Mouse (Mus musculus): ENCODE measurements around the gene Gm17545. TPM values are rescaled to one million over a fixed set of nuclear protein-coding genes. Genes with fewer than 3 reads are reported as not detected.
A peak's percentile ranks its signal among the peaks of the same experiment; 100 is the strongest.

The Gm17545 gene
- polyA plus RNA-seq, 1 experiment from 2014 or later: not detected

DNA sequence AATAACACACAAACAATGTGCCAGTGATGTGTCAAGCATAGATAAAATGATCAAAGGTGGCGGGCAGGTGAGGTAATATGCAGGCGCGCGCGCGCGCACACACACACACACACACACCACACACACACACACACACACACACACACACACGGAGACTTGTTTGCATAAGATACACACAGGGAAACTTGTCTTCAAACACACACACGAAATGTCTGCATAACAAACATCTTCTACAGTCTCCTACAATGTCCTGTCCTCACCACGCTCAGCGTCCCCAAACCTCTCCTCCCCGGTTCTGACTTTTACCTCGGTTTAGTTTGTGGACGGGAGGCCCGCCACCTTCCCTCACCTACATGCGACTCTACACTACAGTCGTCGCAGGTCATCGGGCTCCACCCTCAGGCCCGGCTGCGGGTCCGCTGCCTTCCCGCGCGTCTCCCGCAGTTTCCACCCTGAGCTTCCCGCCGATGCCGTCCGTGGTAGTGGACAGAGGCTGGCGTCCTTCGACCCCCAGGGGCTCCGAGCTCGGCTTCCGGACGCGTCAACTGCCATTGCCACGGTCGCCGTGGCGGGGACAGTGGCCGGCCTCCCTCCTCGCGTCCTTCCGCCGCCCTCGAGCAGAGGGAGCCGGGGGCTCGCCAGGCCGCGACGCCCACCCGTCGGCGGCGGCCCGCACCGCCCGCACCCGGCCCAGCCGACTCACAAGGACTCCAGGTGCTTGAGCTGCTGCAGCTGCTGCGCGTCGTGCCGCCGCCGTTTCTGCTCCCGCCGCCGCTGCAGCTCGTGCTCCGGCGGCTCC is 13.5 kb downstream of the Gm17545 start:
- Histone ChIP-seq H3K9ac (ENCODE audit: low read depth, low read length) (peak overlapping the region; percentile 93), H3K9me3 (ENCODE audit: control insufficient read depth) (no peaks in the 10 kb centered on the region), H3K27ac (ENCODE audit: low read depth, low read length) (peak overlapping the region; percentile 98), H3K4me1 (replicated peaks; ENCODE audit: control insufficient read depth, insufficient read depth, low read length) (no peaks in the 10 kb centered on the region), H3K27me3 (replicated peaks; ENCODE audit: control insufficient read depth, insufficient read depth, low read length) (no peaks in the 10 kb centered on the region), H3K4me2 (replicated peaks; ENCODE audit: low read depth) (peak overlapping the region; percentile 84), H3K36me3 (ENCODE audit: control insufficient read depth, insufficient read depth) (no peaks in the 10 kb centered on the region; the same call in 1 of the 2 replicates), H3K4me3 (ENCODE audit: low read depth, low read length) (peak overlapping the region; percentile 95)
- TF ChIP-seq CTCF (IDR thresholded peaks at IDR 0.05; ENCODE audit: low read depth): no peak
- peak; percentile 75 for ATAC-seq
- WGBS: under 1% methylated on average over 73 of the region's 73 CpGs

DNA sequence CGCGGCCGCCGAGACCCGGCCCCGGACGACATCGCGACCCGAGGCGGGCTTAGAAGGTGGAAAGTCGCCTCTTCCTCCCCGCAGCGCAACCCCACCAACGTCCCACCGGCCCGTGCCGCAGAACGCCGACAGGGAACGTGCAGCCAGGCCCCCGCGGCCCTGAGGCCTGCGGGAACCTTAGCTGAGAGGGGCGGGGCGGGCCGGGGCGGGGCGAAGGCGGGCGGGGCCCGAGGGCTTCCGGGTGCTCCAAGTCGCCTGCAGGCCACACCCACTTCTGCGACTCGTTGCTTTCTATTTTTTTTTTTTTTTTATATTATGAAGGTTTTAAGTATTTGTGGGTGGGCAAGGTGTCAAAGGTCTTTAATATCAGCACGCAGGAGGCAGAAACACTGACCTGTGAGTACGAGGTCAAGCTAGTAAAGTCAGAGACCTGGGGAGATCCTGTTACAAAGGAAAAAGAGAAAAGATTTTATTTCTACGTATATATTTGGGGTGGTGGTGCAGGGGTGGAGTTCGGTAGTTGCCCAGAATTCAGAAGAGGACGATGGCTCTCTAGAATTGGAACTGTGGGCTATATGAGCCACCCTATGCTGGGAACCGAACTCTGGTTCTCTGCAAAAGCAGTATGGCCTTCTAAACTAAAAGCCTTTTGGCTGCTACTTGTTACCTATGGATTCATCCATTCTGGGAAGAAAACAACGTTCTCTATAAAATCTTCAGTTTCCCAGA is 14.2 kb downstream of the Gm17545 start:
- Histone ChIP-seq H3K27ac (ENCODE audit: low read depth, low read length) (peak overlapping the region; percentile 98), H3K9ac (ENCODE audit: low read depth, low read length) (peak overlapping the region; percentile 93), H3K4me2 (replicated peaks; ENCODE audit: low read depth) (peak overlapping the region; percentile 84), H3K4me1 (replicated peaks; ENCODE audit: control insufficient read depth, insufficient read depth, low read length) (no peaks in the 10 kb centered on the region), H3K9me3 (ENCODE audit: control insufficient read depth) (no peaks in the 10 kb centered on the region), H3K4me3 (ENCODE audit: low read depth, low read length) (peak overlapping the region; percentile 95), H3K27me3 (replicated peaks; ENCODE audit: control insufficient read depth, insufficient read depth, low read length) (no peaks in the 10 kb centered on the region), H3K36me3 (ENCODE audit: control insufficient read depth, insufficient read depth) (no peaks in the 10 kb centered on the region; the same call in 1 of the 2 replicates)
- no peak for TF ChIP-seq CTCF (IDR thresholded peaks at IDR 0.05; ENCODE audit: low read depth)
- 4% methylated on average over 43 of the region's 43 CpGs for WGBS
- ATAC-seq: peak; percentile 85

DNA sequence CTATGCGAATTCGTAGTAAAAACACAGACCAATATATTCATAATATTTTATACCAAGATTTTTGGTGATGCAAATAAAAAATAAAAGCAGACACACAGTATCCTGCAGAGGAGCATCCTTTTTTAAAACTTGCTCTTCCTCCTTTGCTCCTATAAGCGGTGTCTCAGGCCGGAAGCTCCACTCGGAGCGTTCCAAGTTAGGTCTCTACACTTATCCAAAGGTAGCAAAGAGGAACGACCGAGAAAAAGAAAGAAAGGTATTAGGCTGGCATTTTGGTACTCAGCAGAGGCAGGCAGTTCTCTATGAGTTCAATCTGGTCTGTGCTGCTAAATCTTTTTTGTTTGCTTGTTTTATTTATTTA is 14.8 kb downstream of the Gm17545 start:
- Histone ChIP-seq H3K4me2 (replicated peaks; ENCODE audit: low read depth) (no peak overlapping the region), H3K27me3 (replicated peaks; ENCODE audit: control insufficient read depth, insufficient read depth, low read length) (no peaks in the 10 kb centered on the region), H3K36me3 (ENCODE audit: control insufficient read depth, insufficient read depth) (no peaks in the 10 kb centered on the region; the same call in 1 of the 2 replicates), H3K9ac (ENCODE audit: low read depth, low read length) (no peak overlapping the region), H3K4me3 (ENCODE audit: low read depth, low read length) (no peak overlapping the region), H3K9me3 (ENCODE audit: control insufficient read depth) (no peaks in the 10 kb centered on the region), H3K27ac (ENCODE audit: low read depth, low read length) (no peak overlapping the region), H3K4me1 (replicated peaks; ENCODE audit: control insufficient read depth, insufficient read depth, low read length) (no peaks in the 10 kb centered on the region)
- TF ChIP-seq CTCF (IDR thresholded peaks at IDR 0.05; ENCODE audit: low read depth): no peak
- 77% methylated on average over 8 of the region's 8 CpGs for whole genome bisulfite sequencing
- ATAC-seq: no peak

DNA sequence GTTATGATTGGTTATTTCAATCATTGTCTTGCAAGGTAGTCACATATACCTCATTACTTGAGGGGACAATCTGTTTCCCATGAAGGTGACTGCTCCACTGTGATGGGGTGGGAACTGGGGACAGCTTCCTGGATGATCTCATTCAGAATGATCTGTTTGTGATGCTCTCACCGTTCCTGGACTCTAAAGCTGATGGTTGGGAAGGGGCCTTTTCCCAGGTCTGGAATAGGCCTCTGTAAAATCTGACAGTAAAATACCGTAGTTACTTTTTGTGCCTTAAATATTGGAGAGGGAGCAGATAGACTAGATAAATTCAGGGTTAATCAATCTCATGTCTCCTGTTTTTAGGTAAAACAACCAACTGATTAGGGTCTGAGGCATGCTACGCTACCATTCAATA is 15.6 kb downstream of the Gm17545 start, which contains the start of gene Rp9:
TSS of gene Rp9 (minus strand) at position 101 of the 400 bp plus-strand sequence.
- peak within 1 kb of the TSS; percentile 84 for H3K4me2 ChIP-seq (replicated peaks; ENCODE audit: low read depth)
- 80% methylated on average over 3 of the region's 3 CpGs for WGBS
- no peak for TF ChIP-seq CTCF (IDR thresholded peaks at IDR 0.05; ENCODE audit: low read depth)
- ATAC-seq: no peak
- no peaks in the 10 kb centered on the region for H3K27me3 ChIP-seq (replicated peaks; ENCODE audit: control insufficient read depth, insufficient read depth, low read length)
- peak within 1 kb of the TSS; percentile 98; the same call in 1 of the 2 replicates for H3K27ac ChIP-seq (ENCODE audit: low read depth, low read length)
- H3K9ac ChIP-seq (ENCODE audit: low read depth, low read length): peak within 1 kb of the TSS; percentile 93; the same call in 1 of the 2 replicates
- peak within 1 kb of the TSS; percentile 95 for H3K4me3 ChIP-seq (ENCODE audit: low read depth, low read length)
- no peaks in the 10 kb centered on the region for H3K4me1 ChIP-seq (replicated peaks; ENCODE audit: control insufficient read depth, insufficient read depth, low read length)
- H3K9me3 ChIP-seq (ENCODE audit: control insufficient read depth): no peaks in the 10 kb centered on the region
- no peaks in the 10 kb centered on the region; the same call in 1 of the 2 replicates for H3K36me3 ChIP-seq (ENCODE audit: control insufficient read depth, insufficient read depth)

DNA sequence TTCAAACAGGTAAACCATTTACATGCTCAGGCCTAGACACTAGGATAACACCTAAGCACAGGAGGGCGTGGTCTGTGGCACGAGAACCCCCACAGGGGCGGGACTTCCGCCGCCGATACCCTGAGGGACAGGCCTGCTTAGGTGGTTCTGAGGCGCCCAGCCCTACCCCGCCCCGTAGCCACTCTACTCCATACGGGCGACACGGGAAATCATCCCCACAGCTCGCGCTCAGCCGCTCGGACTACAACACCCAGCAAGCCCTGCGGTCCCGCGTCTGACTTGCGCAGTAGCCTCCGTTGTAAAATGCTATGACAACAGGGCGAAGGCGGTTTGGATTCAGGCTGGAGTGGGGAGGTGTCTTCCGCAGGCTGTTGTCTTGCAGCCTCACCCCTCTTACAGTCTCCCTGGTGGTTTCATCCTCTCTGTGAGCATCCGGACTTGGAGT is 21.4 kb downstream of the Gm17545 start, which contains the start of gene Bbs9:
TSS of gene Bbs9 (plus strand) at position 292 of the 445 bp plus-strand sequence.
- H3K27me3 ChIP-seq (replicated peaks; ENCODE audit: control insufficient read depth, insufficient read depth, low read length): no peaks in the 10 kb centered on the region
- WGBS: under 1% methylated on average over 25 of the region's 25 CpGs
- H3K4me1 ChIP-seq (replicated peaks; ENCODE audit: control insufficient read depth, insufficient read depth, low read length): peaks cover 3% of the 10 kb centered on the region; the same call in 1 of the 2 replicates
- no peaks in the 10 kb centered on the region for H3K9me3 ChIP-seq (ENCODE audit: control insufficient read depth)
- TF ChIP-seq CTCF (IDR thresholded peaks at IDR 0.05; ENCODE audit: low read depth): no peak
- H3K27ac ChIP-seq (ENCODE audit: low read depth, low read length): peak within 1 kb of the TSS; percentile 54; the same call in 1 of the 2 replicates
- H3K9ac ChIP-seq (ENCODE audit: low read depth, low read length): peak within 1 kb of the TSS; percentile 47; the same call in 1 of the 2 replicates
- peak within 1 kb of the TSS; percentile 62 for H3K4me3 ChIP-seq (ENCODE audit: low read depth, low read length)
- H3K36me3 ChIP-seq (ENCODE audit: control insufficient read depth, insufficient read depth): no peaks in the 10 kb centered on the region
- peak; percentile 99 for ATAC-seq
- H3K4me2 ChIP-seq (replicated peaks; ENCODE audit: low read depth): peak within 1 kb of the TSS; percentile 93

DNA sequence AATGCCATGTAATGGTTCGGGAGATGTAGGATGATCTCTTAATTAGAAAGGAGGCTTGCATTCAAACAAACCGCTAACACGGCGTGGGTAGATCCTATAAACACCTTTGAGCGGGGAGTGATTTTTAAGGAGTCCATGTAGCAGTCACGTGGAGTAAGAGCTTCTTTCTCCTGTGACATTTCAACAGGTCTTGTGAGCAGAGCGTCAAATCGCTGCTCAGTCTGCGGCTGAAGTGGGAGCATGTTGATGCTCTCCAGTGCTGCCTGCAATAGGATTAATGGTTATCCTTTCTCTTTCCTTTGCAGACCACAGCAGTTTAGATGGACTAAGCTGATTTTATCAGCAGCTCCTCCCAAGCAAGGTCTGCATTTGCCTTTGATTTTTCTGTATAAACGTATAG is 22.2 kb downstream of the Gm17545 start:
- peak overlapping the region; percentile 93 for H3K4me2 ChIP-seq (replicated peaks; ENCODE audit: low read depth)
- H3K4me3 ChIP-seq (ENCODE audit: low read depth, low read length): peak overlapping the region; percentile 62
- 1% methylated on average over 10 of the region's 10 CpGs for WGBS
- H3K27me3 ChIP-seq (replicated peaks; ENCODE audit: control insufficient read depth, insufficient read depth, low read length): no peaks in the 10 kb centered on the region
- ATAC-seq: no peak
- no peaks in the 10 kb centered on the region for H3K36me3 ChIP-seq (ENCODE audit: control insufficient read depth, insufficient read depth)
- no peaks in the 10 kb centered on the region for H3K9me3 ChIP-seq (ENCODE audit: control insufficient read depth)
- H3K27ac ChIP-seq (ENCODE audit: low read depth, low read length): no peak overlapping the region
- H3K4me1 ChIP-seq (replicated peaks; ENCODE audit: control insufficient read depth, insufficient read depth, low read length): peaks cover 3% of the 10 kb centered on the region; the same call in 1 of the 2 replicates
- no peak for TF ChIP-seq CTCF (IDR thresholded peaks at IDR 0.05; ENCODE audit: low read depth)
- 0 out of 2 replicates have a peak overlapping the region, but pooled peaks have one; percentile 47 for H3K9ac ChIP-seq (ENCODE audit: low read depth, low read length)

All from intestine, postnatal 0 days (tissue).